Mouse (Mus musculus) 3134 (cell line): ENCODE data around the gene Etnk2.
A peak's percentile ranks its signal among the peaks of the same experiment; 100 is the strongest.

Source experiments
- DNase-seq: peaks from one replicate; pipeline ENCODE4 v3.0.0-alpha.2; 2011; ENCODE audit warnings: low spot score; ENCODE audit not compliant: insufficient read length; ENCODE audit errors: extremely low read depth

Etnk2 gene

DNA sequence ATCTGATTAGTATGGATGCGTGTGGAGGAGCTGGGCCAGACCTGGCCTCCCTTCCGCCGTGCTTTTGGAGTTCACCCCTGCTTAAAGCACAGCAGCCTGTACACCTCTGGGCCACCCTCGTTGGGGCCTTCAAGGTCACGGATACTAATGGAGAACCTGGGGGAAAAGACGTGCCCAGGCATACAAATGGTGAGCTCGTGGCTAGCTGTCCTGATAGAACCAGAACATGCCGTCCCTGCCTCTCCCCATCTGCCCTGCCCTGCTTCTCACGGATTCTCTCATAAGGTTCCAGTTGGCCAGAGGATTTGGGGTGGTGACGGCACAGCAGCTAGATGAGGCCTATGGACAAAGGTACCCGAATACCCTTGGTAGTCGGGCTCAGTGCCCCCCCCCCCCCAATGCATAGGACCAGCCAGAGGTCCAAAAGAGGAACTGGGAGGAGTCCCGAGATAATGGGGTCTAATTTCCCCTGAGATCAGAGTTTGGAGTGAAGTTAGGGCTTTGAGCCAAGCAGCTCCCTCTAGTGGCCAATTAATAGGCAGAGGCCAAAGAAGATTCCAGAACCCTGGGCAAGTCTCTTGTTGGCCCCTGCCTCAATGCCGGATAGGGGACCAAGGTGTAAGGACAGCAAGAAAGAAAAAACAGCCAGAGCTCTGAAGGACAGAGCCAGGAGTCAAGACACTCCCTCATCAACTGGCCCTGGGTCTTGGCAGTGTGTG is 17.1 kb downstream of the Etnk2 start:
- no peak for DNase-seq

- peak; percentile 61 for DNase-seq
Observed at GRCm38 (mm10) chr1:133382008-133382407, 18.6 kb downstream of the Etnk2 start.

DNA sequence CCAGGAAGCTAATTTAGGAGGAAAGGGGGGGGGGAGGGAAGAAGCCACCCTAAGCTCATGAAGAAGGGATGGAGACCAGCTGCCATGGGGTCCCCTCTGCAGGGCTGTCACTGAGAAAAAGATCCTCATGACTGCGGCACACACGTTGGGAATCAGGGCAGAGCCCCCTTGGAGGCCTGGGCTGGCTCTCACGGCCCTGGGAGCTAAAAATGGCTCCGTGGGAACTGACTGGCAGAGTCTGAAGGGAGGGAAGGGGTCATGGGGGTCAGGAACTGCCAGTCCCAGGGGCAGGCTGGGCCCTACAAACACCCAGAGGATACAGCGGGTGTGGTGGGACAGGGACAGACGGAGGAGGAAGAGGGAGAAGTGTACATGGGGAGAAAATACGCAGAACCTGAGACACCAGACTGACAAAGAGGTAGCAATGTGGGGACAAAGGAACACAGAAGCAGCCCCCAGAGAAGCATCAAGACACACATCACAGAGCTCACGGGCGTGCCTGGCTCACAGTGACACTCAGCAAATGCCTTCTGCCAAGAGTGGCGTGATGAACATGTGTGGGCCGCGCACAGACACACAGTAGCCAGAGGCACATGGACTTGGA is 19.3 kb downstream of the Etnk2 start:
- no peak for DNase-seq

DNA sequence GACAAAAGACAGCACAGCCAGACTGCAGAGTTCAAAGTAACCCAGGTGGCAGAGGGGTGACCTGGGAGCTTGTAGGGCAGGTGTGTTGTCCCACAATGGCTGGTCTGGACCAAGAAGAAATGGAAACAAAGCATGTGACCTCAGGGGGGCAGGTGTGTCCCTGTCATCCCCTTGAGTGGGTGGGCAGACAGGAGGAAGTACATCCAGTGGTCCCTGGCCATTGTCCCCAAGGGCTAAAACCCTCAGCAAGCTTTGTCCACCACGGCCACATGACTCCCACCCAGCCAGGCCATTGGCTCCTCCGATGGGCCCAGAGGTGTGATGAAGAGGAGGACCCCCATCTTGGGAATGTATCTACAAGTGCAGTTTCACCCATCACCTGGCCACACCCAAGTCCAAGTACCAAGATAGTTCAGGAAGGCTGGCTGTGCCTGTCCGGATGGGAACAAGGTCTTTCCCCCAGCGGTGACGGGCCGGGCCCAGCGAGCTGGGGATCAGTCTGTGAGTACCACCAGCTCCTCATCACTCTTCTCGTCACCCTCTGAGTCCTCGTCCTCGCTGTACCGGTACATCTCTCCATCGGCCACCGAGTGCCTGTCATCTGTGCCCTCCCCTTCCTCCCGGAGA is 19.9 kb downstream of the Etnk2 start:
- DNase-seq, result no peak

GRCm38 (mm10) chr1:133385506-133385905 is 22.1 kb downstream of the Etnk2 start:
- DNase-seq, result peak; percentile 63

- no peak for DNase-seq
Observed at GRCm38 (mm10) chr1:133386209-133386608, 22.8 kb downstream of the Etnk2 start.

DNA sequence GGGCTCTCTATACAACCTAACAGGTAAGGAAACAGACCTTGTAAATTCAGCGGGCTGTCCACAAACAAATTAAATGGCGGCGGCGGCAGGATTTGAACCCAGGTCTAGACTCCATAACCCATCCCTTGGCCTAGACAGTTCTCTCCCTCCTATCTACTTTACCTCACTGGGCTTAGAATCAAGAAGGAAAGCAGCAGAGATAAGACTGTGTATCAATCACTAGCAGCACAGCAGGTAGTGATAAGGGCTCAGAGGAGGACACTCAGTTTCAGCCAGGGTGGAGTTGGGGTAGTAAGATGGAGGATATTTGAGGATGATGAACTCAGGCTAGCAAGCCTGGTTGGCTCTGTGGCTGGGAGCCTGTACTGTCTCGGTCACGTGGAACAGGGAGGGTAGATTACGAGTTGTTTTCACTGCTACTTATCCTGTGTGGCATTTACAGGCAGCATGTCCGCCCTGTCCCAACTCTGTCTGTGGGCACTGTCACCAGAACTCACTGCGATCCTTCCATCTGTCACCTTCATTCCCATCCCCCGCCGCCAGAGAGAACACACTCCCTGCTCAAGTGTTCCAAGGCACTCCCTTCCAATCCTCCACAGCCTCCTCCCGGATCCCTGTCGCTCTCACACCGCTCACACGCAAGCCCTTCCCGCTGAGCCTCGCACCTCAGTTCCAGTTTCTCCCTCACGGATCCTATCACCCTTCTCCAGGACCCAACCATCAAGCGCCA is 24.3 kb downstream of the Etnk2 start:
- DNase-seq, result no peak

- DNase-seq, result no peak
Observed at GRCm38 (mm10) chr1:133394702-133395101, 31.3 kb downstream of the Etnk2 start.

- DNase-seq, result no peak
Observed at GRCm38 (mm10) chr1:133396693-133397092, 33.3 kb downstream of the Etnk2 start.

DNA sequence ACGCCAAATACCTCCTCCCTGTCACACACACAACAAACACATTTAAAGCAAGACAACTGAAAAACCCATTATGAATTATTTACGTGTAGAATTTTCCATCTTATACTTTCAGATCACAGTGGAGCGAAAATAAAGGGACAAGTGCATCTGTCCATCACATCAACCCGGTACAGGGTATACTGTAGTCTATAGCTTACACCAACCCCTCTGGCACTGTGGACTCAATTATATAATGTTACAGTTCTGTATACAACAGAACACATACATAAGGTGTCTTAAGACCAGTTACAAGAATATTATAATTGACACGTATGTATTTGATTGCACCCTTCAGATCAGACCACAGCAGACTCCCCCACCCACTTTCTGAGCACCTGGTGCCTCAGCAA is 33.7 kb downstream of the Etnk2 start:
- no peak for DNase-seq

GRCm38 (mm10) chr1:133397483-133398237 is 34.3 kb downstream of the Etnk2 start:
- DNase-seq, result no peak

DNA sequence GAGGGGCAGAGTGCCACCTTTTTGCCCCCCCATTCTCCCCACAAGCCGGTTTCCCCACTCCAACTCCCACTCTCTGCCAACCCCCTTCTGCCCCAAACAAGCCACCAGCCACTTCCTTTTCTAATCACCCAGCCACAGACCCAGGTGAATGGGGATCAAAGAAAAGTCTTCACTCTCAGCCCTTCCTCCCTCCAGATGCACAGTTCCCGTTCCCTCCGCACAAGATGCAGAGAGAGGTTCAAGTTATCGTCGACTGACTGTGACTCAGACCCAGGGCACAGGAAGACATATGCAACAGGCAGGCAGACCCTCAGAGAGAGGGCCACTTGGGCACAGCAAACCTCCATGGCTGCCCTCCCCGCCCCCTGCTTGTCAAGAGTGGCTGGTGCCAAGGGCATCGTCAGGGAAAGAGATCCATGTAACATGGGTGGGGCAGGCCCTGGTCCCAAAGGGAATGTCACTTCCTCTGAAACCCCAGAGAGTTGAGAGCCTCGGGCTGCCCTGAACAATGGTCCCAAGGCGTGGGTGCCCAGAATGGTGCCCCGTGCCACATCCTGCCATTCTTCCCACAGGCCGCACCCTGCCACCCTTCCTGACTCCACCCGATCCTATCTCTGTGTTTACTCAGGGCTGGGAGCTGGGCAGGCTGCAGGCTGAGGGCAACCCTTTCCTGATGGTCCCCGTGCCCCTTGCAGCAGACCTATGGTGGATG is 36.8 kb downstream of the Etnk2 start:
- DNase-seq, result no peak

GRCm38 (mm10) chr1:133404005-133404404 is 40.6 kb downstream of the Etnk2 start:
- DNase-seq, result no peak

- no peak for DNase-seq
Observed at GRCm38 (mm10) chr1:133406614-133407013, 43.2 kb downstream of the Etnk2 start.

GRCm38 (mm10) chr1:133407436-133407835 is 44.1 kb downstream of the Etnk2 start:
- DNase-seq, result no peak

DNA sequence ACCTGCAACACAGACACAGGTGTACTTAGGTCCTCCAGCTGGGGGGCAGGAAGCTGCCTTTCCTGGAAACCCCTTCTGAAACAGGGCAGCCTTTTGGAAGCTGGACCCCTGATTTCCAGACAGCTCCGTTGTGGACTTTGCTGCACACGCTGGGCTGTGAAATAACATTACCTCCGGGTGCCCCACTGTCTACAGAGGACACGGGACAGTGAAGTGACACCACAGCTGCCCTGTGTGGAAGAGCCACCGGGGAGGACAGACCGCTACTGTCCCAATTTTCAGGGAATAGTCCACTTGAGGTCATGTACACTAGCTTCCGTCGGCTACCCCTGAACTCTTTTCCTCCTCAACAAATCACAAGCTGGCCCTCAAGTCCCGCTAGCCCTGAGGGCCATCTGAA is 44.9 kb downstream of the Etnk2 start:
- DNase-seq, result no peak

- DNase-seq, result no peak
Observed at GRCm38 (mm10) chr1:133408880-133409516, 45.6 kb downstream of the Etnk2 start.

- DNase-seq, result no peak
Observed at GRCm38 (mm10) chr1:133409786-133410185, 46.4 kb downstream of the Etnk2 start.

DNA sequence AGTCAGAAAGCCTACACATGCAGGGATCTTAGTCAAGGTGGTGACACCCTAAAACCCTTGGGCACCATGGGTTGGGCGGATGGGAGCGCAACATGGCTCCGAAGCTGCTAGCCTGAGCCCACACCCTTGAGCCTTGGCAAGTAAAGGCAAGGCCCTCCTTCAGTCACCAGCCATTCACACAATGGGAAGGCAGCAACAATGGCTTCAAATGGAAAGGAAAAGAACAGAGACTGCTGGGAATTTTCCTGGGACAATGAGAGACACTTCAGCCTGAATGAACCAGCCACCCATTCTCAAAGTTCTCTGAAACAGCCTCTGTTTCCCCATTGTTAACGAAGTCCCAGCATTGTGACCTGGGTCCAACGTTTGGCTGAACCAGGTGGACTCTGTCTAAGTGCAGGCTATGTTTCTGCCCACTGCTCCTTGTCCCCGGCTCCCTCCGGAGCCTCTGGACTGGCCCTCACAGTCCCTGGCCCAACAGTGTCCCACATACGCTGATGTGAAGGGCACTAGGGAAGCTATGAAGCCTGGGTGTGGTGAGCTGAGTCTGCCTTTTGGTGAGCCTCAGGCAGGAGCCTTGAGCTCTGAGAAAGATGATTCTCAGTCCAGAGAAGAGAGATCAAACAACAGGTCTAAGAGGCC is 48.3 kb downstream of the Etnk2 start:
- DNase-seq, result no peak
